Mouse (Mus musculus) adrenal gland, postnatal 25 days (tissue): Measurements from ENCODE around the gene Fcho2. TPM values are rescaled to one million over a fixed set of nuclear protein-coding genes. Genes with fewer than 3 reads are reported as not detected.

Experiments used
- DNase-seq: peaks from one replicate; pipeline ENCODE4 v3.0.0; 2021; ENCODE audit warnings: mixed read lengths
- total RNA-seq: library from RNA; stranded (reverse); gene quantifications from 2 replicates; pipeline ENCODE4 v1.2.3, GENCODE M21; 2021

The Fcho2 gene
- total RNA-seq, 1 experiment from 2014 or later: 67.1 TPM

GRCm38 (mm10) chr13:98679230-98679629 lies 136.0 kb downstream of the Fcho2 start:
- DNase-seq: no peak

- no peak for DNase-seq
These were observed 141.3 kb downstream of the Fcho2 start for GRCm38 (mm10) chr13:98673922-98674321.

Other genes starting within 250 kb of the Fcho2 start
- not detected in 2 replicates for gene Tmem174, start 178.0 kb downstream of the Fcho2 start, total RNA-seq
- gene Tmem171, start 120.6 kb downstream of the Fcho2 start, total RNA-seq: not detected in 2 replicates
- 106 and 135 TPM in 2 replicates for gene Tnpo1, start 110.9 kb upstream of the Fcho2 start, total RNA-seq
- gene 1700024P04Rik, start 169.1 kb upstream of the Fcho2 start, total RNA-seq: not detected in 2 replicates